ENCODE assay signal across 13 mouse cellular contexts in genomic region chr10:120461301-120461700, GRCm38 (mm10). TPM values are rescaled to one million over a fixed set of nuclear protein-coding genes. Genes with fewer than 3 reads are reported as not detected.
DNase-seq lines count a peak whose midpoint lies in the region; ATAC-seq and TF ChIP-seq lines count a peak whose summit lies in the region.
"Had no signal": no experiment of that assay in that cellular context is flagged by ENCODE, and none has a peak within 500 bp of the region (broad histone marks: within the 10 kb centered on the region; RNA-seq: fewer than 3 reads in every experiment).

No protein-coding gene starts in this region.

- no peak overlapping the region for H3K4me3 ChIP-seq in embryonic facial prominence, embryonic 12.5 days
- H3K4me3 ChIP-seq in embryonic facial prominence, embryonic 10.5 days: no peak overlapping the region
- peak overlapping the region; percentile 9; the same call in 1 of the 2 replicates for H3K4me3 ChIP-seq in hindbrain, embryonic 10.5 days
- H3K4me3 ChIP-seq in hindbrain, postnatal 0 days (ENCODE audit: low read length): no peak overlapping the region
- no peak overlapping the region for H3K4me3 ChIP-seq in lung, embryonic 16.5 days (ENCODE audit: low read length)
- H3K4me3 ChIP-seq in stomach, postnatal 0 days (ENCODE audit: low read depth, low read length): no peak overlapping the region

- ATAC-seq in embryonic facial prominence, embryonic 12.5 days (ENCODE audit: insufficient number of reproducible peaks, insufficient read depth, low FRiP score, low TSS enrichment): no peak
- ATAC-seq in hindbrain, postnatal 0 days: no peak
- ATAC-seq in lung, embryonic 16.5 days (ENCODE audit: low read depth): no peak
- ATAC-seq in stomach, postnatal 0 days (ENCODE audit: low FRiP score, low TSS enrichment): no peak

- 73% methylated on average over 5 of the region's 5 CpGs for WGBS in embryonic facial prominence, embryonic 12.5 days
- WGBS in embryonic facial prominence, embryonic 10.5 days: 85% methylated on average over 5 of the region's 5 CpGs
- WGBS in hindbrain, embryonic 10.5 days: 67% methylated on average over 5 of the region's 5 CpGs
- 55% methylated on average over 5 of the region's 5 CpGs for WGBS in hindbrain, postnatal 0 days
- WGBS in lung, embryonic 16.5 days: 70% methylated on average over 5 of the region's 5 CpGs
- whole genome bisulfite sequencing in stomach, postnatal 0 days: 46% methylated on average over 5 of the region's 5 CpGs

- H3K4me2 ChIP-seq in embryonic facial prominence, embryonic 12.5 days (replicated peaks): no peak overlapping the region
- H3K4me2 ChIP-seq in hindbrain, postnatal 0 days (ENCODE audit: low read depth, low read length): no peak overlapping the region
- no peak overlapping the region for H3K4me2 ChIP-seq in lung, embryonic 16.5 days (ENCODE audit: low read depth, low read length)
- no peak overlapping the region for H3K4me2 ChIP-seq in stomach, postnatal 0 days (replicated peaks; ENCODE audit: low read depth)

- no peak overlapping the region for H3K9ac ChIP-seq in embryonic facial prominence, embryonic 12.5 days
- H3K9ac ChIP-seq in hindbrain, postnatal 0 days (replicated peaks; ENCODE audit: low read length): no peak overlapping the region
- H3K9ac ChIP-seq in lung, embryonic 16.5 days (ENCODE audit: low read length): no peak overlapping the region
- H3K9ac ChIP-seq in stomach, postnatal 0 days (ENCODE audit: low read length): no peak overlapping the region
- H3K9ac ChIP-seq: lung, embryonic 14.5 days had no signal

- no peak for DNase-seq in embryonic facial prominence, embryonic 10.5 days (ENCODE audit: low spot score)
- no peak for DNase-seq in hindbrain, embryonic 10.5 days (ENCODE audit: low spot score)
- no peak for DNase-seq in hindbrain, postnatal 0 days (ENCODE audit: low spot score)
- DNase-seq in lung, postnatal 36 days: no peak
- no peak for DNase-seq in stomach, postnatal 0 days (ENCODE audit: low spot score)
- no peak for DNase-seq in c-Kit-positive CD71-positive TER-119-positive erythroid progenitor cells, embryonic 14.5 days (ENCODE audit: low spot score)
- DNase-seq: adrenal gland, postnatal 25 days; cerebellum, adult 9-10 months; left cerebral cortex, postnatal 4 days; right cerebral cortex, postnatal 4 days had no signal

- no peak for TF ChIP-seq CTCF in hindbrain, postnatal 0 days (IDR thresholded peaks at IDR 0.05; ENCODE audit: low read depth)
- TF ChIP-seq CTCF in stomach, postnatal 0 days (IDR thresholded peaks at IDR 0.05; ENCODE audit: low read depth): no peak

- H3K27me3 ChIP-seq in embryonic facial prominence, embryonic 12.5 days: no peaks in the 10 kb centered on the region
- H3K27me3 ChIP-seq in embryonic facial prominence, embryonic 10.5 days (replicated peaks; ENCODE audit: low read depth, poor library complexity, severe bottlenecking): no peaks in the 10 kb centered on the region
- no peaks in the 10 kb centered on the region for H3K27me3 ChIP-seq in hindbrain, embryonic 10.5 days (ENCODE audit: insufficient read depth, poor library complexity, severe bottlenecking)
- H3K27me3 ChIP-seq in hindbrain, postnatal 0 days (ENCODE audit: insufficient read depth, low read length): no peaks in the 10 kb centered on the region
- H3K27me3 ChIP-seq in lung, embryonic 16.5 days (ENCODE audit: control insufficient read depth, insufficient read depth, low read depth, low read length): no peaks in the 10 kb centered on the region
- no peaks in the 10 kb centered on the region for H3K27me3 ChIP-seq in stomach, postnatal 0 days (ENCODE audit: control insufficient read depth, insufficient read depth, low read length)

- H3K36me3 ChIP-seq in embryonic facial prominence, embryonic 12.5 days: peaks cover 41% of the 10 kb centered on the region
- peaks cover 95% of the 10 kb centered on the region for H3K36me3 ChIP-seq in embryonic facial prominence, embryonic 10.5 days (replicated peaks)
- H3K36me3 ChIP-seq in hindbrain, embryonic 10.5 days: peaks cover 79% of the 10 kb centered on the region
- no peaks in the 10 kb centered on the region for H3K36me3 ChIP-seq in hindbrain, postnatal 0 days (ENCODE audit: insufficient read depth, low read length)
- H3K36me3 ChIP-seq in lung, embryonic 16.5 days (ENCODE audit: control insufficient read depth, insufficient read depth, low read length): 0 out of 2 replicates have a peak, but pooled peaks cover 2% of the 10 kb centered on the region
- H3K36me3 ChIP-seq in stomach, postnatal 0 days (ENCODE audit: control insufficient read depth, insufficient read depth, low read length): no peaks in the 10 kb centered on the region

- no peaks in the 10 kb centered on the region for H3K9me3 ChIP-seq in embryonic facial prominence, embryonic 12.5 days
- H3K9me3 ChIP-seq in embryonic facial prominence, embryonic 10.5 days: no peaks in the 10 kb centered on the region
- H3K9me3 ChIP-seq in hindbrain, embryonic 10.5 days: no peaks in the 10 kb centered on the region
- no peaks in the 10 kb centered on the region for H3K9me3 ChIP-seq in hindbrain, postnatal 0 days (ENCODE audit: low read length)
- no peaks in the 10 kb centered on the region for H3K9me3 ChIP-seq in lung, embryonic 16.5 days (ENCODE audit: control insufficient read depth, low read length)
- H3K9me3 ChIP-seq in stomach, postnatal 0 days (ENCODE audit: control insufficient read depth, low read length): no peaks in the 10 kb centered on the region

- H3K27ac ChIP-seq in embryonic facial prominence, embryonic 12.5 days: peak overlapping the region; percentile 69
- H3K27ac ChIP-seq in embryonic facial prominence, embryonic 10.5 days (replicated peaks): no peak overlapping the region
- H3K27ac ChIP-seq in hindbrain, embryonic 10.5 days: peak overlapping the region; percentile 65
- no peak overlapping the region for H3K27ac ChIP-seq in hindbrain, postnatal 0 days
- peak overlapping the region; percentile 65; the same call in 1 of the 2 replicates for H3K27ac ChIP-seq in lung, embryonic 16.5 days (ENCODE audit: low read length)
- peak overlapping the region; percentile 49 for H3K27ac ChIP-seq in stomach, postnatal 0 days (replicated peaks)

- TF ChIP-seq EP300 in stomach, postnatal 0 days (optimal IDR thresholded peaks at IDR 0.05): no peak

- H3K4me1 ChIP-seq in embryonic facial prominence, embryonic 12.5 days: peaks cover 35% of the 10 kb centered on the region
- peaks cover 16% of the 10 kb centered on the region for H3K4me1 ChIP-seq in embryonic facial prominence, embryonic 10.5 days
- peaks cover 25% of the 10 kb centered on the region for H3K4me1 ChIP-seq in hindbrain, embryonic 10.5 days (replicated peaks)
- no peaks in the 10 kb centered on the region for H3K4me1 ChIP-seq in hindbrain, postnatal 0 days (ENCODE audit: insufficient read depth, low read length)
- peaks cover 10% of the 10 kb centered on the region; the same call in 1 of the 2 replicates for H3K4me1 ChIP-seq in lung, embryonic 16.5 days (replicated peaks; ENCODE audit: control insufficient read depth, insufficient read depth, low read length)
- no peaks in the 10 kb centered on the region for H3K4me1 ChIP-seq in stomach, postnatal 0 days (replicated peaks; ENCODE audit: control insufficient read depth, insufficient read depth)

RNA-seq across cellular contexts. Expression of gene Hmga2, which starts 15.0 kb away (rescaled TPM):
- polyA plus RNA-seq in embryonic facial prominence, embryonic 12.5 days (2016; fragmentation: Nextera tagmentation; extraction: Ambion mirVana): 89.2 and 100 TPM in 2 replicates
- 90.0 and 94.0 TPM in 2 replicates for polyA plus RNA-seq in embryonic facial prominence, embryonic 10.5 days (2016; fragmentation: Nextera tagmentation; extraction: Ambion mirVana)
- 30.6 and 49.7 TPM in 2 replicates for polyA plus RNA-seq in hindbrain, embryonic 10.5 days (2016; fragmentation: Nextera tagmentation; extraction: Ambion mirVana)
- 1.2 and 1.5 TPM in 2 replicates for total RNA-seq in hindbrain, postnatal 0 days (2014; rRNA removed)
- polyA plus RNA-seq in hindbrain, postnatal 0 days (2015; fragmentation: Nextera tagmentation; extraction: Ambion mirVana): 0.98 and 1.5 TPM in 2 replicates
- polyA plus RNA-seq in lung, embryonic 16.5 days (2015; fragmentation: Nextera tagmentation; extraction: Ambion mirVana): 5.5 and 6.1 TPM in 2 replicates
- 3.1 and 3.6 TPM in 2 replicates for polyA plus RNA-seq in stomach, postnatal 0 days (2015; fragmentation: Nextera tagmentation; extraction: Ambion mirVana)

Comparison
In these comparisons a context has a peak if more than half of its experiments do, and no peak if none do; other contexts are left out.
1. H3K27ac ChIP-seq: peak in embryonic facial prominence, embryonic 12.5 days (single experiment), hindbrain, embryonic 10.5 days (single experiment), lung, embryonic 16.5 days (single experiment) and stomach, postnatal 0 days (single experiment); none in embryonic facial prominence, embryonic 10.5 days (single experiment) and hindbrain, postnatal 0 days (single experiment).